Mouse (Mus musculus): ENCODE results near the gene Pxt1.

DNA sequence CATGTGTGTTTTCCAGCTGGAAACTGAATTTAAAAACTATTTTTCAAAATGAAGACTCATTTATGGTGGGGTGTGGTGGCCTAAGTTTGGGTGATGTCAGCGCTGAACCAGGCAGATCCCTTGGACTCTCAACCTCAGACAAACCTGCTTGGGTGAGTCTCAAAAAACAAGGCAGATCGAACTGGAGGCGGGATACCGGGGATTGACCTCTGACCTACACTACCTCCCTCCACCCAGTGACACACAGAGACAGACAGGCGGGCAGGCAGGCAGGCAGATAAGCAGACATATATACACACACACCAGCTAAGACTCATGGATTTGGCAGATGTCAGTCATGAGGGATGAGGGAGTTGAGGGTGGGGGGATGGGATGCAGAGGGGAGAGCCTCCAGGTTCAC, 45.4 kb downstream of the Pxt1 start:
- TF ChIP-seq CTCF (IDR thresholded peaks at IDR 0.05; ENCODE audit: control insufficient read depth, insufficient read depth, insufficient replicate concordance, low read depth, low read length), result no peak
- TF ChIP-seq POLR2A (IDR thresholded peaks at IDR 0.05; ENCODE audit: control insufficient read depth, low read depth, low read length), result no peak
